ENCODE assay signal across 23 mouse cellular contexts in the genomic region with DNA sequence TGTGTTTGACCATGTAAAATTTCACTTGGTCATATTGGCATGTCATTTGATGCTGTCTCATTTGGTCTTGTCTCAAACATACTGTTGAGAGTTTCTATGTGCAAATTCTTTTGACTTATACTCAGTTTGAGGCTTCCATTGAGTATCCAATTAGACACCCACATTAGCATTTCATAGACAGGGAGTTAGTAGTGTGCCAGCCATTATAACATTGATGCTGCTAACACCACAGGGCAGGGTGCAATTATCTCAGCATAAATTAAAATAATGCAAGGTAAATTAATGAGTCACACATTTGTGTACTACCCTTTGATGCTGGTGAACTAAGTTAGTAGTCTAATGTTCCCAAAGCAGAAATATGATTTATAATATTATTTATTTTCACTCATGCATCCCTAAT.
A peak's percentile ranks its signal among the peaks of the same experiment; 100 is the strongest.
DNase-seq lines count a peak whose midpoint lies in the region; ATAC-seq lines count a peak whose summit lies in the region.
"Had no signal": no experiment of that assay in that cellular context is flagged by ENCODE, and none has a peak within 500 bp of the region (broad histone marks: within the 10 kb centered on the region; RNA-seq: fewer than 3 reads in every experiment).

No protein-coding gene starts in this region.

- no peak overlapping the region for H3K4me3 ChIP-seq in midbrain, embryonic 13.5 days (replicated peaks)
- no peak overlapping the region for H3K4me3 ChIP-seq in midbrain, embryonic 10.5 days
- H3K4me3 ChIP-seq in forebrain, embryonic 15.5 days: no peak overlapping the region
- no peak overlapping the region for H3K4me3 ChIP-seq in midbrain, embryonic 15.5 days
- H3K4me3 ChIP-seq: embryonic facial prominence, embryonic 15.5 days; erythroblast, embryonic 14.5 days; gastrocnemius, adult 2 months; heart, embryonic 13.5 days; hindbrain, embryonic 12.5 days had no signal

- H3K36me3 ChIP-seq in midbrain, embryonic 13.5 days: no peaks in the 10 kb centered on the region
- H3K36me3 ChIP-seq in midbrain, embryonic 10.5 days: no peaks in the 10 kb centered on the region
- H3K36me3 ChIP-seq in forebrain, embryonic 15.5 days: no peaks in the 10 kb centered on the region
- H3K36me3 ChIP-seq in midbrain, embryonic 15.5 days (replicated peaks): no peaks in the 10 kb centered on the region
- H3K36me3 ChIP-seq: embryonic facial prominence, embryonic 15.5 days; heart, embryonic 13.5 days; hindbrain, embryonic 12.5 days had no signal

- DNase-seq in midbrain, embryonic 10.5 days (ENCODE audit: low spot score): no peak
- DNase-seq in thymus, adult 18-20 months: no peak
- no peak for DNase-seq in retina, postnatal 1 day
- no peak for DNase-seq in thymus, postnatal 36 days
- DNase-seq: adrenal gland, postnatal 14 days; cerebellum, adult 18-20 months; cerebellum, postnatal 14 days; embryo, embryonic 11 days; gastrocnemius, adult 2 months; gastrocnemius, postnatal 36 days; heart, adult 11 months; heart, postnatal 4 days had no signal

- ATAC-seq in midbrain, embryonic 13.5 days: peak; percentile 48; the same call in 1 of the 2 replicates
- peak; percentile 96 for ATAC-seq in forebrain, embryonic 15.5 days (replicated peaks)
- peak; percentile 69 for ATAC-seq in midbrain, embryonic 15.5 days (replicated peaks)
- ATAC-seq: activated CD4-positive, CD25-positive, alpha-beta regulatory T cell, adult 4 months; hindbrain, embryonic 16.5 days; Patski had no signal

- H3K27ac ChIP-seq in midbrain, embryonic 13.5 days: no peak overlapping the region
- no peak overlapping the region for H3K27ac ChIP-seq in midbrain, embryonic 10.5 days (replicated peaks)
- no peak overlapping the region for H3K27ac ChIP-seq in forebrain, embryonic 15.5 days (replicated peaks)
- H3K27ac ChIP-seq in midbrain, embryonic 15.5 days: no peak overlapping the region
- H3K27ac ChIP-seq: embryonic facial prominence, embryonic 15.5 days; gastrocnemius, adult 2 months; heart, embryonic 13.5 days; hindbrain, embryonic 12.5 days had no signal

- no peaks in the 10 kb centered on the region for H3K27me3 ChIP-seq in midbrain, embryonic 13.5 days
- no peaks in the 10 kb centered on the region for H3K27me3 ChIP-seq in midbrain, embryonic 10.5 days (ENCODE audit: low read depth, poor library complexity, severe bottlenecking)
- no peaks in the 10 kb centered on the region for H3K27me3 ChIP-seq in forebrain, embryonic 15.5 days
- no peaks in the 10 kb centered on the region for H3K27me3 ChIP-seq in midbrain, embryonic 15.5 days (replicated peaks)
- H3K27me3 ChIP-seq: CH12.LX; embryonic facial prominence, embryonic 15.5 days; heart, embryonic 13.5 days; hindbrain, embryonic 12.5 days had no signal

- no peak overlapping the region for H3K4me2 ChIP-seq in midbrain, embryonic 13.5 days (replicated peaks)
- H3K4me2 ChIP-seq in forebrain, embryonic 15.5 days (replicated peaks): no peak overlapping the region
- no peak overlapping the region for H3K4me2 ChIP-seq in midbrain, embryonic 15.5 days
- H3K4me2 ChIP-seq: embryonic facial prominence, embryonic 15.5 days; heart, embryonic 13.5 days; hindbrain, embryonic 12.5 days had no signal

- no peak overlapping the region for H3K9ac ChIP-seq in midbrain, embryonic 13.5 days (replicated peaks)
- no peak overlapping the region for H3K9ac ChIP-seq in forebrain, embryonic 15.5 days (replicated peaks)
- no peak overlapping the region for H3K9ac ChIP-seq in midbrain, embryonic 15.5 days
- H3K9ac ChIP-seq: embryonic facial prominence, embryonic 15.5 days; heart, embryonic 13.5 days; hindbrain, embryonic 12.5 days had no signal

- H3K9me3 ChIP-seq in midbrain, embryonic 13.5 days: no peaks in the 10 kb centered on the region
- no peaks in the 10 kb centered on the region for H3K9me3 ChIP-seq in midbrain, embryonic 10.5 days (replicated peaks)
- no peaks in the 10 kb centered on the region for H3K9me3 ChIP-seq in forebrain, embryonic 15.5 days
- H3K9me3 ChIP-seq in midbrain, embryonic 15.5 days: no peaks in the 10 kb centered on the region
- H3K9me3 ChIP-seq: embryonic facial prominence, embryonic 15.5 days; heart, embryonic 13.5 days; hindbrain, embryonic 12.5 days had no signal

- no peaks in the 10 kb centered on the region for H3K4me1 ChIP-seq in midbrain, embryonic 13.5 days (replicated peaks)
- no peaks in the 10 kb centered on the region for H3K4me1 ChIP-seq in midbrain, embryonic 10.5 days
- no peaks in the 10 kb centered on the region for H3K4me1 ChIP-seq in forebrain, embryonic 15.5 days
- no peaks in the 10 kb centered on the region for H3K4me1 ChIP-seq in midbrain, embryonic 15.5 days
- H3K4me1 ChIP-seq: embryonic facial prominence, embryonic 15.5 days; heart, embryonic 13.5 days; hindbrain, embryonic 12.5 days had no signal
